Mouse (Mus musculus): ENCODE results near the gene March6. TPM values are rescaled to one million over a fixed set of nuclear protein-coding genes. Genes with fewer than 3 reads are reported as not detected.

March6 gene
- total and polyA plus RNA-seq, 3 experiments, result 32.3 to 121 (median 101) TPM

DNA sequence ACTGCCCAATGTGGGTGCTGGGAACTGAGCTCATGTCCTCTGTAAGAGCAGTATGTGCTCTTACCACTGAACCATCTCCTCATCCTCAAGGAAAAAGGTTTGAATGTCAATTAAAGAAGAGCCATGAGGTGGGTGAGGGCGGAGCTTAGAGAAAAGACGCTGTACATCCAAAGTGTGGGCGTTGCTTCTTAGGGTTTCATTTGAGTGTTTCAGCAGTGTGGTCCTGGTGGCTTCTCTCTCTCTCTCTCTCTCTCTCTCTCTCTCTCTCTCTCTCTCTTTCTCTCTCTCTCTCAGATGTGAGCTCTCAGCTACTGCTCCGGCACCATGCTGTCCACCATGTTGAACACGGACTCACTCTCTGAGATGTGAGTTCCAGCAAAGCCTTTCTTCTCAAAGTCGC, 117.2 kb downstream of the March6 start:
- Histone ChIP-seq H3K27me3 (ENCODE audit: control insufficient read depth, insufficient read depth, low read length) (no peaks in the 10 kb centered on the region), H3K36me3 (ENCODE audit: control insufficient read depth, insufficient read depth, low read length) (no peaks in the 10 kb centered on the region), H3K9ac (ENCODE audit: low read depth, low read length) (no peak overlapping the region), H3K4me3 (no peak overlapping the region), H3K27ac (peak overlapping the region; percentile 42), H3K79me2 (replicated peaks; ENCODE audit: control insufficient read depth, insufficient read depth, low read length) (no peaks in the 10 kb centered on the region), H3K4me1 (ENCODE audit: control insufficient read depth, insufficient read depth, low read length) (peaks cover 6% of the 10 kb centered on the region)
- intact Hi-C loops (cut with DNase I), result loop anchor here (2.0 kb wide), 1 partner anchor 69 kb away; no protein-coding TSS in a partner anchor
- WGBS, result 94% methylated on average over 6 of the region's 6 CpGs
- TF ChIP-seq EP300 (IDR thresholded peaks at IDR 0.05; ENCODE audit: insufficient read depth, low read depth, low read length) (no peak), CTCF (IDR thresholded peaks at IDR 0.05) (no peak), POLR2A (IDR thresholded peaks at IDR 0.05; ENCODE audit: insufficient read depth, low read depth, low read length) (no peak)
- DNase-seq, result no peak

DNA sequence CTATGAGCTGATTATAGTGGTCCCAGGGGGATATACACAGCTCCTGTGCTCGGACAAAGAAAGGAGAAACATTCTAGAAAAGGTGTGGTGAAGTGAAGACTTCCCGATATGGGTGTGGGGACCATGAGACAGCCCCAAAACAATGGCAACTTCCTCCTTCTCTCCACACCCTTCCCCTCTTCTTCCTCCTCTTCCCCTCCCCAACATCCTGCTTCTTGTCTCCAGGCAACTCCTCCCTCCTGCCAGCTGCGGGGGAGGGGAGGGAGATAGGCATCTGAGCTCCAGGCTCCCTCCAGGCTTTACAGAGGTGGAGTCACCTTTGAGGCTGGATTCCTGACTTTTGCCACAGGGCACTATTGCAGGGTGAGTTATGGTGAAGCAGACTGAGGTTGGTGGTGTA, 117.9 kb downstream of the March6 start:
- DNase-seq, result peak; percentile 57 to 63
- Histone ChIP-seq H3K27me3 (ENCODE audit: control insufficient read depth, insufficient read depth, low read length) (no peaks in the 10 kb centered on the region), H3K27ac (peak overlapping the region; percentile 54), H3K4me3 (no peak overlapping the region), H3K79me2 (replicated peaks; ENCODE audit: control insufficient read depth, insufficient read depth, low read length) (no peaks in the 10 kb centered on the region), H3K9ac (ENCODE audit: low read depth, low read length) (no peak overlapping the region), H3K4me1 (ENCODE audit: control insufficient read depth, insufficient read depth, low read length) (peaks cover 4% of the 10 kb centered on the region), H3K36me3 (ENCODE audit: control insufficient read depth, insufficient read depth, low read length) (no peaks in the 10 kb centered on the region)
- WGBS, result 15% methylated on average over 3 of the region's 3 CpGs
- intact Hi-C loops (cut with DNase I), result loop anchor here (2.0 kb wide), 1 partner anchor 68 kb away; no protein-coding TSS in a partner anchor
- TF ChIP-seq CTCF (IDR thresholded peaks at IDR 0.05) (no peak), EP300 (IDR thresholded peaks at IDR 0.05; ENCODE audit: insufficient read depth, low read depth, low read length) (peak; percentile 72; the same call in 1 of the 2 replicates), POLR2A (IDR thresholded peaks at IDR 0.05; ENCODE audit: insufficient read depth, low read depth, low read length) (no peak)

DNA sequence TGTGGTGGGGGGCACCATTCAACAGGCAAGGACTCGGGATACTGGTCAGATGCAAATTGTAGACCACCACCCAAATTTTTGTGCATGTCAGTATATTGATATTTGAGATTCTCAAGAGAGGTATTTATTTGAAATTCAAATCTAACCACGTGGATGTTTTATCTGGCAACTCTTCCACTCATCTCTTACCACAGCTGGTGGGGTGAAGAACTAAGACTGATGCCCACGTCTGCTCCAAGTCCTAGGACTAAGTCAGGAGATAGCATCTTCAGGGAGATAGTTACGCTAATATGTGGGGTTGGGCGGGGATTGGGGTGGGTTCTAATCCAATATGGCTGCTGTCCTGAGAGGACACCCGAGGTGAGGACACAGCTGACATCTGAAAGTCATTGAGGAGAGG, 118.4 kb downstream of the March6 start:
- peak overlapping the region; percentile 54 for H3K27ac ChIP-seq
- TF ChIP-seq EP300 (IDR thresholded peaks at IDR 0.05; ENCODE audit: insufficient read depth, low read depth, low read length), result no peak
- TF ChIP-seq POLR2A (IDR thresholded peaks at IDR 0.05; ENCODE audit: insufficient read depth, low read depth, low read length), result no peak
- TF ChIP-seq CTCF (IDR thresholded peaks at IDR 0.05), result no peak
- 82% methylated on average over 6 of the region's 6 CpGs for WGBS
- H3K4me1 ChIP-seq (ENCODE audit: control insufficient read depth, insufficient read depth, low read length), result peaks cover 4% of the 10 kb centered on the region
- H3K27me3 ChIP-seq (ENCODE audit: control insufficient read depth, insufficient read depth, low read length), result no peaks in the 10 kb centered on the region
- H3K4me3 ChIP-seq, result no peak overlapping the region
- intact Hi-C loops (cut with DNase I), result loop anchor here (2.0 kb wide), 1 partner anchor 68 kb away; no protein-coding TSS in a partner anchor
- DNase-seq, result no peak
- no peaks in the 10 kb centered on the region for H3K79me2 ChIP-seq (replicated peaks; ENCODE audit: control insufficient read depth, insufficient read depth, low read length)
- no peak overlapping the region for H3K9ac ChIP-seq (ENCODE audit: low read depth, low read length)
- H3K36me3 ChIP-seq (ENCODE audit: control insufficient read depth, insufficient read depth, low read length), result no peaks in the 10 kb centered on the region

DNA sequence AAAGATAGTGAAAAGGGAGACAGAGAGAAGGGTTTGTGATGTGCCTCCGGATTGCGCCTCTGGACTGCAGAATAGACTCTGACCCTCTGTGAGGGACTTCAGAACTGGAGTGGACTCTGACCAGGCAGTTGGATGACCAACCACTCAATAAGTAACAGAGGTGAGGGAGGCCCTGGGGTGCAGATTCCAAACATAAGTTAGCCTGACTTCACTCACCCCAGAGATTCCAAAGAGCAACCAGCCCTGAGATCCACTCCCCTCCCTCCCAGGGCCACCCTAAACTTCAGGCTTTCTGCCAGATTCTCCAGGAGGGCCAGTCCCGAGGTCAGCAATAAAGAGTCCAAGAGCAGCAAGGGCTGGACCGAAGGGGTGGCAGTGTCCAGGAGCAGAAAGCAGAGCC, 123.4 kb downstream of the March6 start:
- 64% methylated on average over 4 of the region's 4 CpGs for WGBS
- H3K27ac ChIP-seq, result no peak overlapping the region
- H3K4me3 ChIP-seq, result no peak overlapping the region
- H3K36me3 ChIP-seq (ENCODE audit: control insufficient read depth, insufficient read depth, low read length), result no peaks in the 10 kb centered on the region
- DNase-seq, result no peak
- no peaks in the 10 kb centered on the region; the same call in 1 of the 2 replicates for H3K4me1 ChIP-seq (ENCODE audit: control insufficient read depth, insufficient read depth, low read length)
- intact Hi-C loops (cut with DNase I), result no loop called here
- TF ChIP-seq CTCF (IDR thresholded peaks at IDR 0.05) (no peak), POLR2A (IDR thresholded peaks at IDR 0.05; ENCODE audit: insufficient read depth, low read depth, low read length) (no peak), EP300 (IDR thresholded peaks at IDR 0.05; ENCODE audit: insufficient read depth, low read depth, low read length) (no peak)
- H3K9ac ChIP-seq (ENCODE audit: low read depth, low read length), result no peak overlapping the region
- H3K79me2 ChIP-seq (replicated peaks; ENCODE audit: control insufficient read depth, insufficient read depth, low read length), result no peaks in the 10 kb centered on the region
- H3K27me3 ChIP-seq (ENCODE audit: control insufficient read depth, insufficient read depth, low read length), result no peaks in the 10 kb centered on the region

DNA sequence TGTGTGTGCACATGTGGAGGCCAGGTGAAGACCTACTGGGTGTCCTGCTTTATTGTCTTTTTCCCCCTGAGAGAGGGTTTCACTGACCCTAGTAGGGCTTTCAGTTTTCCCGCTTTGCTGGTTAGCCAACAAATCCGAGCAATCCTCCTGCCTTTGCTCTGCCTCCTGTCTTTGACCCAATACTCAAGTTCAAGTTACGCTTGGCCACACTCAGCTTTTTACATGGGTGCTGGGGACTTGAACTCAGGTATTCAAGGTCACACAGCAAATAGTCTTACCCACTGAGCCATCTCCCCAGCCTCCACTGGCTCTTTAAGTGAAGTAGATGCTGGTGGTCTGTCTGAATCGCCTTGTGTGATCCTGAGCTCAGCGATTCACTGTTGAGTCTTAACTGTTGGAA, 124.0 kb downstream of the March6 start:
- H3K9ac ChIP-seq (ENCODE audit: low read depth, low read length), result no peak overlapping the region
- no peak overlapping the region for H3K27ac ChIP-seq
- no peaks in the 10 kb centered on the region for H3K27me3 ChIP-seq (ENCODE audit: control insufficient read depth, insufficient read depth, low read length)
- no peaks in the 10 kb centered on the region; the same call in 1 of the 2 replicates for H3K4me1 ChIP-seq (ENCODE audit: control insufficient read depth, insufficient read depth, low read length)
- no peak overlapping the region for H3K4me3 ChIP-seq
- intact Hi-C loops (cut with DNase I), result no loop called here
- WGBS, result 87% methylated on average over 5 of the region's 5 CpGs
- TF ChIP-seq CTCF (IDR thresholded peaks at IDR 0.05) (no peak), POLR2A (IDR thresholded peaks at IDR 0.05; ENCODE audit: insufficient read depth, low read depth, low read length) (no peak)
- no peak for DNase-seq
- no peaks in the 10 kb centered on the region for H3K36me3 ChIP-seq (ENCODE audit: control insufficient read depth, insufficient read depth, low read length)
- H3K79me2 ChIP-seq (replicated peaks; ENCODE audit: control insufficient read depth, insufficient read depth, low read length), result no peaks in the 10 kb centered on the region

Other genes with a start within 250 kb of the March6 start
- 10 to 100 TPM; 28.6 to 32.8 TPM for gene Ankrd33b, start 163.3 kb downstream of the March6 start, total RNA-seq (2021)
- gene Ankrd33b, start 163.3 kb downstream of the March6 start, polyA plus RNA-seq (2012; rRNA removed), result 7.8 and 16.5 TPM in 2 replicates
- gene Ropn1l, start 77.3 kb downstream of the March6 start, total RNA-seq (2021), result not detected
- gene Ropn1l, start 77.3 kb downstream of the March6 start, polyA plus RNA-seq (2012; rRNA removed), result 0.67 and 0.86 TPM in 2 replicates
- gene Cmbl, start 34.3 kb upstream of the March6 start, total RNA-seq (2021), result 10 to 100 TPM; 27.1 to 30.7 TPM
- gene Cmbl, start 34.3 kb upstream of the March6 start, polyA plus RNA-seq (2012; rRNA removed), result 49.6 and 70.3 TPM in 2 replicates
- 100 to 1,000 TPM; 131 to 146 TPM for gene Cct5, start 70.8 kb upstream of the March6 start, total RNA-seq (2021)
- 64.3 and 112 TPM in 2 replicates for gene Cct5, start 70.8 kb upstream of the March6 start, polyA plus RNA-seq (2012; rRNA removed)
- gene Fam173b, start 70.8 kb upstream of the March6 start, total RNA-seq (2021), result 10 to 100 TPM; 20.0 to 22.4 TPM
- 11.2 and 17.1 TPM in 2 replicates for gene Fam173b, start 70.8 kb upstream of the March6 start, polyA plus RNA-seq (2012; rRNA removed)

Measured in heart, adult 2 months (tissue).